Mouse (Mus musculus) large intestine, adult 2 months (tissue): ENCODE results near the gene Wdr27. TPM values are rescaled to one million over a fixed set of nuclear protein-coding genes. Genes with fewer than 3 reads are reported as not detected.
"Not testable (repeated sequence)": the region's sequence is repeated elsewhere in the genome, so short reads cannot be mapped to it uniquely, and the experiment has no call there.

ENCODE experiments used
- DNase-seq: peaks from one replicate; pipeline ENCODE4 v3.0.0-alpha.2; 2012; ENCODE audit warnings: low read depth, low spot score
- WGBS: fragments of 180-500 bp; shearing (Covaris S2); methylation state at CpG from one replicate; pipeline ENCODE4 v1.1.7; 2018; 5-methylcytosine and 5-hydroxymethylcytosine counted together
- polyA plus RNA-seq: library from polyadenylated mRNA; depleted of rRNA; stranded (reverse); fragments of >200 nt; gene quantifications from 2 replicates; pipeline ENCODE4 v1.2.3, GENCODE M21; 2012; rRNA removed

Wdr27 gene
- 1.5 and 2.2 TPM in 2 replicates for polyA plus RNA-seq

DNA sequence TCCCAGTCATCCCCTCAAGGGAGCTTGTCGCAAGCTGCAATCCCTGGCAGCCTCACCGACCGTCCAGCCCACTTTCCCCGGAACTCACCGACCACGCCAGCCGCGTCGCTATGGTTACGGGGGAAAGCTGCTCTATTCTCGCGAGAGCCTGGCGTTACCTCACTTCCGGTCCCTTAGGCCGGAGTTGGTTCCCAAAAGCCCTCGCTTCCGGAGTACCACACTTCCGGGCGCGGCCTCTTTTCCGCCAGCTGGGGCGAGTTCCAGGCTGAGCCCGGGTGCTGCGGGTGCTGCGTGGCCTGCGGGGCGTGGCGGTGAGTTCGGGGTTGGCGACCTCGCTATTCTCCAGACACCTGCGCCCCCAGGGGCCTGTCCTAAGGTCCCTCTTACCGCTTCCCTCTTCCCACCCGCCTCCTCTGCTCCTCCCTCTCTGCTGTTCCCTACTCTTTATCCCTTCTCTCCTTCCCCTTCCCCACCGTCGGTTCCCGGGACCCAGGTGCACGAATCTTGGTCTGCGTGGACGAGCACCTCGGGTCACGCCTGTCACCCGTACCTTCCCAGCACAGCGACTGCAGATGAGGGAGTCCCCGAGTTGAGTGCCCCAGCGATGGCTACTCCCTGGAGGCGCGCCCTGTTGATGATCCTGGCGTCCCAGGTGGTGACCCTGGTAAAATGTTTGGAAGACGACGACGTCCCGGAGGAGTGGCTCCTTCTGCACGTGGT, at the start of gene Wdr27, which contains the start of gene 1600012H06Rik:
TSS of gene Wdr27 (minus strand) at position 150 of the 720 bp plus-strand sequence.
TSS of gene 1600012H06Rik (plus strand) at position 176 of the 720 bp plus-strand sequence.
- peak; percentile 95 for DNase-seq
- WGBS, result under 1% methylated on average over 54 of the region's 54 CpGs

DNA sequence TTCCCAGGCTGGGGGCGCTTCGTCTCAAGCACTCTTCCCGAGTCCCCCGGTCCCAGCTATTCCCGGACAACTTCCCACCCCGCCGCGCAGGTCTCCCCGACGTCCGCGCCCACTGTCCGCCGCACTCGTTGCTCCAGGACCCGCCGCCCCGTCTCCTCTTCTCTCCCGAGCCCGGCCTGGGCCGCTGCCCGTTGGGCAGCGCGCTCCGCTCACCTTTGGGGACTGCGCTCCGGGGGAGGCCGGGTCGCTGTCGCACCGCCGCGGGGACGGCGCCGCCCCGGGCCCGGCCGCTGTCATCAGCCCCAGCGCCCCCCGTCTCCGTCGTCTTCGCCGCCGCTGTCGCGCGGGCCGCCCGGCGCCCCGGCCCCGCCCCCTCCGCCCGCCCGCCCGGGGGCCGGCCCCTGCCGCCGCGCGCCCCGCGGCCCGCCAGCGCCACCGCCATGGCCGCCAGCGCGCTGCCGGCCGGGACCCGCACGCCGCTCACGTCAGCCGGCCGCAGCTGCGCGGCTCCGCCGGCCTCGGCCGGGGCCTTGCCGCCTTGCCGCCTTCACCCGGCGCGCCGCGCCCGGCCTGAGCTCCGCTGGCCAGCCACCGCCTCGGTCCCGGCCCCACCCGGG, 49.7 kb upstream of the Wdr27 start:
- DNase-seq, result not testable (repeated sequence)
- no CpG with 5 or more reads among the region's 98 CpGs for WGBS

DNA sequence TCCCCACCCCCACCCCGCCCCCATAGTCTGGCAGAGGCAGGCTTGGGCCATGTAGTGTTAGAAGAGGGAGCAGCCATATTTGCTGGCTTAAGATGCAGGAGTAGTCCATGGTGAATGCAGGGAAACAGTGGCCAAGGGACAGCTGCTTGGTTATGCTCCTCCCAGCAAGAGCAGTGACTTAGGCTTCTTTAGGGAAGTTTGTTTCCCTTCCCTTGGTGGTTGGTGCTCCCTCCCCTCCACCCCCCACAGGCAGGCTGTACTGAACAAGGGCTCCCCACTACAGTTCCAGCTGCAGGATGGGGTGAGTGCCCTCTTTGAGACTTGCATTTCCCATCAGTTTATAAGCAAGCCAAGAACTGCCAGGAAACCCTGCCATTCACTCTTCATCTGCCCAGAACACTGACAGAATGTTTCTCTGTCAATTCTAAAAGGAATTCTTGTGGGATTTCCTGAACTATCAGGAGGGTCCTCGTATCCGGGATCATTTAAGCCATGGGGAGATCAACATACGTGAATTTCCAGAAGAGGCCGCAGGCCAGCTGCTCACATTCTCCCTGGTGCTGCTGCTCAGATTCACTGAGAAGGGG, 47.3 kb upstream of the Wdr27 start:
- DNase-seq, result not testable (repeated sequence)
- 79% methylated on average over 4 of the region's 5 CpGs for WGBS

DNA sequence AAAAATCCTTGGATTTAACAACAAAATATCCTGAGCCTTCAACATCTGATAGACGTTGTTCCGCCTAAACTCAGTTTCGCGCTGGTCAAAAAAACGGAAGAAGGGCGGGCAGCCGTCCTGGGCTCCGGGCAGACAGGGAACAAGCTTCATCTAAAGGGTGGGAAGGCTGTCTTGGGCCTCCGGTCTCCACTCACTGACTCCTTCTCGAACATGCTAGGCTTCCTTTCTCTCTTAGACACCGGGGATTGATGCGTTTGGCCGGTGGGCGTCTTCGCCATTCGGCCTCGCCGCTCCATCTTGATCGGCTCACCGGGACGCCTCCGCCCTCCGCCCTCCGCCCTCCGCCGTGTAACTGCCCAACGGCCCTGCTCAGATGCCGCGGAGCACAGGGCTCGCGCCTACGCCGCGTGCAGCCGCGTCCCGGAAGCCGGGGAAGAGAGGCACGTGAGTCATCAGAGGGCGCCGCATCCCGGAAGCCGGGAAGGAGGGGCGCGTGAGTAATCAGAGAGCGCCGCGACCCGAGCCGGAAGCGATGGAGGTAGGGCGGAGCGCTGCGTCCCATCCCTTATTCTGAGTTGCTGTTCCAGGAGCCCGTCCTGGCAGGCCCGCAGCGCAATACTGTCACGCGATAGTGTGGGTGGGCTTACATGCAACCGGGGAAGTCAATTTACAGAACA, 35.5 kb upstream of the Wdr27 start, which contains the start of the genes 9030025P20Rik and Gm3417:
TSS of gene 9030025P20Rik (plus strand) at position 107 of the 677 bp plus-strand sequence.
TSS of gene Gm3417 (minus strand) at position 429 of the 677 bp plus-strand sequence.
- DNase-seq, result not testable (repeated sequence)
- no CpG with 5 or more reads among the region's 60 CpGs for WGBS

DNA sequence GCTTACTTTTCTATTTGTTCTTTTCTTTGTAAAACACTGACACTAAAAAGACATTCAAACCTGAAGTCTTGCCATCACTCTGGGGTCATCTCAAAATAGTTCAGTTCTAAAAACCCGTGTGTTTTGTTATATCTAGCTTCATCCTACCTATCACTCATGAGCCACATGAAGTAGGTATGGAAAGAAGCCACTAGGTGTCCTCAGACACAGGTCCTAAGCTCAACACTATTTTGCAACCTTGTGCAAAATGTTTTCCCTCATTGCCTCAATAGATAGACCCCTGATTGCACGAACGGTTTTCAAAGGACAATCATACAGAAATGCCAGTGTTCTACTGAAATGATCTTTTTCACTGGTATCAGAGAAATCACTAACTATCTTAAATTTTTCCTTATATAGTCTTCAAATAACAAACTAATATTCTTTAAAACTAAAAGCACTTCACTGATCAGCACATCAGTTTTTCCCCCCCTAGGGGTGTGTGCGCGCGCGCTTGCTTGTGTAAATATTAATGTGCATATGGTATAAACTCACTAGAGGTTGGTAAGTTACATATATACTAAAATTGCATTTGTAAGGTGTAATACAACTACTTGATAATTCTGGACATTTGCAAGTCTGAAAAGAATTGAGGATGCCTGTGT, 34.9 kb upstream of the Wdr27 start:
- not testable (repeated sequence) for DNase-seq
- under 1% methylated on average over 4 of the region's 7 CpGs for WGBS

DNA sequence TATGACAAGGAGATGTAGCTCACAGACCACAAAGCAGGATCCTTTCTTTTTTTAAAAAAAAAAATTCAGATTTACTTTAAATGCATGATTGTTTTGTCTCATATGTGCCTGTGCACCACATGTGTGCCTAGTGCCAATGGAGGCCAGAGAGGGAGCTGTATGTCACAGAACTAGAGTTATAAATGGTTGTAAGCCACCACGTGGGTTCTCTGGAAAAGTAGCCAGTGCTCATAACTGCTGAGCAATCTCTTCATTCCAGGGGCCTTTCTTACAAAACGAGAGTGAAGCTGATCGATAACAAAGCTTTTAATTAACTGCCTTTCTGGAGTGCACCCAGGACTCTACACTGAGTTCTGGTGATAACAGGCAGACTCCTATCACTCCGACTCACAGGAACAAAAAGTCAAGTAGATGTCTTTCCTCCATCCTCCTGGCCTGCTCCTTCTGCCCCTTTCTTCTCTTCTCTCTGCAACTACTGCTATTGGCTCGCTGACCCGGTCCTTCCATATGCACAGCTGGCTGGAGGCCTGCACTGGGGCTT, 25.5 kb upstream of the Wdr27 start:
- not testable (repeated sequence) for DNase-seq
- whole genome bisulfite sequencing, result no CpG with 5 or more reads among the region's 6 CpGs

DNA sequence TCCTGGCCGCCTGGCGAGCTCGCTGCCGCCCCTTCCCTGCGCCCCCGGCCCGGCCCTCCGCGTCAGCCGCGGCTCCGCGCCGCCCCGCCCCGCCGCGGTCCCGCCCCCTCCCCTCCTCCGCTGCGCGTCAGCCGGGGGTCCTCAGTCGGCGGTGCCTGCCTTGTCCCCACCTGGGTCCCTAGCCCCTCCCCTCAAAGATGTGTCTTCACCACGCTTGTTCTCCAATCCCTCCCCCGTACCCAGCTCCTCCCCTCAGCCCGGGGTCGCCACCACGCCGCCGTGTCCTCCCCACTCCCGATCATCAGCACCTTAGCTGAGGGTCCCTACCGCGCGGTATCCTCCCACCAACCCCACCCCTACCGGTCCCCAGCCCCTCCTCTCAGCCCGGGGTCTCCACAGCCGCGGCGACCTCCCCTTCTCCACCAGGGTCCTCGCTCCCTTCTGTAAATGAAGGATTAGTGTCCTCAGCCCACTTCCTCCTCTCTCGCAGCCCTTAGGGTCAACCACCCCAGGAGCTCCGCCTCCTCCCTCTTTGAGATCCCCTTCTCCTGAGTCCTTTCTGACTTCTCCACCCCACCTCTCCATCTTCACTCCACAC, 18.7 kb upstream of the Wdr27 start:
- not testable (repeated sequence) for DNase-seq
- no CpG with 5 or more reads among the region's 44 CpGs for WGBS

DNA sequence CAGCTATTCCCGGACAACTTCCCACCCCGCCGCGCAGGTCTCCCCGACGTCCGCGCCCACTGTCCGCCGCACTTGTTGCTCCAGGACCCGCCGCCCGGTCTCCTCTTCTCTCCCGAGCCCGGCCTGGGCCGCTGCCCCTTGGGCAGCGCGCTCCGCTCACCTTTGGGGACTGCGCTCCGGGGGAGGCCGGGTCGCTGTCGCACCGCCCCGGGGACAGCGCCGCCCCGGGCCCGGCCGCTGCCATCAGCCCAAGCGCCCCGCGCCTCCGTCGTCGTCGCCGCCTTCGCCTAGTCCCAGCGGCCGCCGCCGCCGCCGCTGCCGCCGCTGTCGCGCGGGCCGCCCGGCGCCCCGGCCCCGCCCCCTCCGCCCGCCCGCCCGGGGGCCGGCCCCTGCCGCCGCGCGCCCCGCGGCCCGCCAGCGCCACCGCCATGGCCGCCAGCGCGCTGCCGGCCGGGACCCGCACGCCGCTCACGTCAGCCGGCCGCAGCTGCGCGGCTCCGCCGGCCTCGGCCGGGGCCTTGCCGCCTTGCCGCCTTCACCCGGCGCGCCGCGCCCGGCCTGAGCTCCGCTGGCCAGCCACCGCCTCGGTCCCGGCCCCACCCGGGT, 18.1 kb upstream of the Wdr27 start, which contains the start of gene Phf10:
TSS of gene Phf10 (minus strand) at position 323 of the 606 bp plus-strand sequence.
- DNase-seq, result not testable (repeated sequence)
- 10% methylated on average over 63 of the region's 100 CpGs for WGBS

DNA sequence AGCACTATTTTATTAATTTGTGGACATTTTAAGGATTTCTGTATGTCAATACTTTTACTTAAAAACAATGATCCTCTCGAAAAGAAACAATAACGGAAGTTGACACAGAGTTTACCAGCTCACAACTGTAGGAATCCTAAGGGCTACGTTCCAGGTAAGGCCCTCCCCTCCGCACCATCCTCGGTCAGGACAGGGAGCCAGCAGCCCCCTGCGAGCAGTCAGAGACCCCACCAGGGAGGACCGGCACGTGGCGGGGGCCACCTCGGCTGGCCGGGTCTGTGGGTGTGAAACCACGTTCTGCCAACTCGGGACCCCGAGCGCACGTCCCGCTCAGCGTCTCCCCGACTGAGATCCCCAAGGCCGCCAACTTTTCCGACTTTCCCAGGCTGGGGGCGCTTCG, 17.6 kb upstream of the Wdr27 start:
- WGBS, result under 1% methylated on average over 21 of the region's 23 CpGs
- no peak for DNase-seq

DNA sequence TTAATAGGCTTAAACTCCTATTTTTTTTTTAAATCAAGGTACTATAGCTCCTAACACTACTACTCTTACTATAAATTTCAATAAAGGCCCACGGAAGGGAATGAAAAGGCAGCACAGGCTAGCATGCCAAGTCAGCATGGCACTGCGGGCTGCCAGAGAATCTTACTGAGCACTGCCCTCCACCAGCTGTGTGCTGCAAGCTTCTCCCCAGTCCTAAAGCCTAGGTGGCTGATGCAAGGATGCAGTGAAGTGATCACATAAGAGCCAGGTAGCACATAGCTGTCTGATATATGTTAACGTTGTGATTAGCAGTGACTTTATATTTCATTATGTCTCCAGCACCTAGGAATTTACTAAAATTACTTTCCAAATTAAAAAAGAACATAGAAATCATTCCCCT, 17.0 kb upstream of the Wdr27 start:
- 16% methylated on average over 3 of the region's 3 CpGs for WGBS
- no peak for DNase-seq

DNA sequence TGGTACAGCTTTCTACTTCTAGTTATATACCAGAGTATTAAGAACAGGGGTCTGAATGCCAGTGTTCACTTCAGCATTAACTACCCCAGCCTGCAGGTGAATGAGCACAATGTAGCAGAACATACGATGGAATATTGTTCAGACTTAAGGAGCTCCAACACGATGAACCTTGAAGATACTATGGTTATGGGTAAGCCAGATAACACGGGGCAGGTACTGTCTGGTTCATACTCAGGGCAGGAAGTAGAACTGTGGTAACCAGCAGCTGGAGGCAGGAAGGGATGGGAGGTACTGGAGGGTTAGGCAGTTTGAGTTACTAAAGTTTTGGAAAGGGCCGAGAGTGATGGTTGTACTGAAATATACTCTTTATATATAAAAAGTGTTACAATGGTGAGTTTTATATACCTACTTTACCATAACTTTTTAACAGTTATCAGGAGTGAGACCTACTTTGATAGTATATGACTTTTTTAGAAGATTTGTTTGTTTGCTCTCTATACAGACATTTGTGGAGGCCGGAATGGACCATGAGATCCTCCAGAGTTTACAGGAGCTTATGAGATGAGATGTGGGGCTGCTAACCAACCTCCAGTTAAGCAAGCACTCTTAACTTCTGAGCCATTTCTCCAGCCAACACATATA, 15.8 kb upstream of the Wdr27 start:
- DNase-seq, result no peak
- WGBS, result 80% methylated on average over 5 of the region's 5 CpGs

DNA sequence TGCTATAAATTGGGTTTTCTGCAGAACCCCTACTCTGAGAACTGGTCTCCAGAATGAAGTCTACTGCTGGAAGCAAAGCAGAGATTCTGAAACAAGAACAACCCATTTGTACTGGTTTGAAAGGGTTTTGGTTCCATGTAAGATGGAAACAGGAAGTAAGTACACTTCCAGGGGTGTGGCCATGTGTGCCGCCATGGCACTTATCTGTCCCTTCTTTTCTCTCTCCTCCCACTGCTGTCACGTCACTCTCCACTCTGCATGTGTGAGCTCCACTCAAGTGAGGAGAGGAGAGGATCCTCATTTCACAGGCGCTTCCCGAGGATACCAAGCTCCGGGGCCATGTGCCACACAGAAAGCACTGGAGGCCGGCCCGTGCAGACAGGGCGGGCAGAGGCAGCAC, 10.5 kb upstream of the Wdr27 start:
- WGBS, result 89% methylated on average over 8 of the region's 8 CpGs
- no peak for DNase-seq

DNA sequence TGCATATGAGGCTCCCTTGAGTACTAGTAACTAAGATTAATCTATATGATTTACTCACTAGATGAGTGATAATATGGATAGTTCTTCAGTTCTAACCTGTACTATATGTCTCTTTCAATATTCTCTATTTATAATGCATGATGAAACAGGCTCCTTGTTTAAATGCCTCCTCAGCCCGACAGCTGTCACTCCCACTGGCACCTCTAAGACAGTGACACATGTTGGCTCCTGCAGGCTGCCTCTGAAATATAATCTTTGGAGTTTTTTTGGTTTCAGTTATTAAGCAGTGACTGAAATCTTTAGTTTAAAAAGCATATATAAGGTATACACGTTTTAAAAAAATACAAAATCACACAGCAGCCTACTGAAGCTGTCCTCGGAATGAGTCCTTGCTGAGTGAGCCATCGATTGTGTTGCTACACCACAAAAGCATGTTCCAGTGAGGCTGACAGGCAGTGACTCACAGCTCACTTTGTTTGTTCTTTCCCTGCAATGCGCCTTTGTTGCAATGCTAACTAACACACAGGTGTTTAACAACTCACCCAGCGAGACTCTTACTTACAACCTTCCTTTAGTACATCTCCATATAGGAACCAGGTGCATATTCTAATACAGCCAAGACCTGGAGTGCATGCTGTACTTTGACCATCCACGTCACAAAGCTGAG, 6.3 kb upstream of the Wdr27 start:
- DNase-seq, result no peak
- WGBS, result 56% methylated on average over 7 of the region's 7 CpGs

DNA sequence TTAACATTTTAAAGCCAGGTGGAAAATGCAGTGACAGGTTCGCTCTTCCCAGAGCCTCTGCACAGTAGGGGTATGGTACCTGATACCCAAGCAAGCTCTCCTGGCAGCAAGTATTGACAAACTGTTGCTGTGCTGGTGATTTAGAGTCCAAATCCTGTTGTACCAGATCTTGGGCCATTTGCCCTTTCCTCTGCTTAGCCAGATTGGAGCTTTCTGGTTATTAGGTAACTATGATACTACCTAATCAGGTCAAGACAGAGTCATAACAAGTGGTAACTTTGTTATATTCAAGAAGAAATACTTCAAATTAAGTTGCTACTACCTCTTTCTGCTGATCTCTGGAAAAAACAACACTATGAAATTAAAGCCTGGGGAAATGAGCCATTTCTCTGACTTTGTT, 1.6 kb upstream of the Wdr27 start:
- 79% methylated on average over 1 of the region's 1 CpGs for WGBS
- no peak for DNase-seq

DNA sequence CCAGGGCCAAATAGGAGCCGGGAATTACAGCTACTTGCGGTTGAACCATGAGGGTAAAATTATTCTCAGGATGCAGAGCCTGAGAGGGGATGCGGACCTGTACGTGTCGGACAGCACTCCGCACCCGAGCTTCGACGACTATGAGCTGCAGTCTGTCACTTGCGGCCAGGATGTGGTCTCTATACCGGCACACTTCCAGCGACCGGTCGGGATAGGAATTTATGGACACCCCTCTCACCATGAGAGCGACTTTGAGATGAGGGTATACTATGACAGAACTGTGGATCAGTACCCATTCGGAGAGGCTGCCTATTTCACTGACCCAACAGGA, 736 bp upstream of the Wdr27 start:
- 8% methylated on average over 16 of the region's 16 CpGs for WGBS
- DNase-seq, result no peak

DNA sequence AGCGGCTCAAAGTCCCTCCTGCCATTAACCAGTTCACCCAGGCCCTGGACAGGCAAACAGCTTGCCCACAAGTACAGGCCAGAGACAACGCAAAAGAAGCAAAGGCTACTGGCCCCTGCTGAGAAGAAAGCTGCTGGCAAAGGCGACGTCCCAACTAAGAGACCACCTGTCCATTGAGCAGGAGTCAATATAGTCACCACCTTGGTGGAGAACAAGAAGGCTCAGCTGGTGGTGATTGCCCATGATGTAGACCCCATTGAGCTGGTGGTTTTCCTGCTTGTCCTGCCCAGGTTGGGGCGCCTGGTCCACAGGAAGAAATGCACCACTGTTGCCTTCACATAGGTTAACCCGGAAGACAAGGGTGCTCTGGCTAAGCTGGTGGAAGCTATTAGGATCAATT, 777 bp downstream of the Wdr27 start:
- DNase-seq, result not testable (repeated sequence)
- 74% methylated on average over 6 of the region's 6 CpGs for WGBS

DNA sequence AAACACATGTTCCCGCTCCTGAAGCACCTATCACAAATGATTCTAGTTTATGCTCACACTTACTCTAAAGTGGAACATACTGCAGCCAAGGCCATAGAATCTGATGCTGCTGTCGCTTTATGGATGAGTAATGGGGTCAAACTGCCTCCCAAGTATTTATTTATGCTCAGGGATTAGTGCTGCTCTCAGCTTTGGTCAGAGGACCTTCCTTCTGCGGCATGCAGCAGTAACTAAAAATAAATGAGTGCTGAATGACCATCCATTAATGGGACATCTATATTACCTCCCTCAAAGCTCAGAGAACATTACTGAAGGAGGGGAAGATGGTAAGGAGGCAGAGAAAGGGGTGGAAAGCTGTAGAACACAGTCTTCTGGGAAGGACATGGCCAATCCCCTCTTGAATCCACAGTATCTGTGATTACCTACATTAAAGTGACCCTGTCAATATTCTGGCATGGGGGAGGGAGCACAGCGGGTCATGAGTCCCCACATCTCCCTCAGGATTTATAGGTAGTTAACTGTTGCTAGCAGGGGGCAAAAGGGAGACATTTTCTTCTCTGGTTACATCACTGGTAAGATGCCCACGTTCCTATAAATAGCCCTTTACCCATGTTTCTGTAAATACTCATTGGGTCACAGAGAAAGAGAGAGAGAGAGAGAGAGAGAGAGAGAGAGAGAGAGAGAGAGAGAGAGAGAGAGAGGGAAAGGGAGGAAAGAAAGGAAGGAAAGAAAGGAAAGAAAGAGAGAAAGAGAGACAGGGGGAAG, 6.9 kb downstream of the Wdr27 start:
- no peak for DNase-seq
- 67% methylated on average over 5 of the region's 5 CpGs for WGBS
